Mouse (Mus musculus): Measurements from ENCODE around the gene Crcp. TPM values are rescaled to one million over a fixed set of nuclear protein-coding genes. Genes with fewer than 3 reads are reported as not detected.
A peak's percentile ranks its signal among the peaks of the same experiment; 100 is the strongest.

Crcp gene
- polyA plus RNA-seq, 1 experiment from 2014 or later, result 33.1 TPM

DNA sequence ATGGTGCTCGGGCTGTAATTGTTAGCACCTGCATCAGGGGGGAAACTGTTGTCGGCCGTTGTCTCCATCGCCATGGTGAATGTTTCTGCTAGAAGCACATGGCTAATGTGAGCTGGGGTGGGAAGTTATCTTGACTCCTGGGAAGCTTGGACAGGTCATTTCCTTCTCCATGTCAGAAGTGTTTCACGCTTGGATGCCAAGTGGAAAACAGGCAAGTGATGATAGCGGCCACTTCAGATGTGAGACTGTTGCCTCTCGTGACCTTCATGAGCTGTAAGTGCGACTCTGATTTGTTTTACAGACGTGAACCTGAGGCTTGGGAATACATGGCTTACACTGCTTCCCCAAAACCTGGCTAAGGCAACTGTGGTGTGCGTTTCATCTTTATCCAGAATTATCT is 17.5 kb downstream of the Crcp start:
- WGBS, result 90% methylated on average over 10 of the region's 10 CpGs
- Histone ChIP-seq H3K27me3 (replicated peaks) (no peaks in the 10 kb centered on the region), H3K36me3 (peaks cover 11% of the 10 kb centered on the region), H3K27ac (no peak overlapping the region), H3K4me3 (replicated peaks) (no peak overlapping the region), H3K9me3 (no peaks in the 10 kb centered on the region), H3K4me1 (no peaks in the 10 kb centered on the region; the same call in 1 of the 2 replicates), H3K4me2 (no peak overlapping the region), H3K9ac (no peak overlapping the region)
- no peak for ATAC-seq (ENCODE audit: insufficient read depth, low FRiP score, low read depth)

DNA sequence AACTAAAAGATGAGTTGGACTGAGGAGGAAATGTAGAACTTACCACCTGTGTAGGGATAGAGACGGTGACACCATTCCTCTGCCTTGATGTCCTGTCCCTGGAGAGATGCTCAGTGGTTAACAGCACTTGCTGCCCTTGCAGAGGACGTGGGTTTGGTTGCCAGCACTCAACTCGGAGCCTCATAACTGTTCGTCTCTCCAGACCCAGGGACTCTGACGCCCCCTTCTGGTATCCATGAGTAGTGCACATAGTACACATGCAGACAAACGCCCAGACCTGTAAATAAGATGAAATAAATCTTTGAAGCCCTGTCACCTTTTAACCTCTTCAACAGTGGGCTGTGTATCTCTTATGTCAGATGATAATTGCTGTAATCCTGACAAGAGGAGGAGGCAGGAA is 17.9 kb downstream of the Crcp start:
- Histone ChIP-seq H3K36me3 (peaks cover 11% of the 10 kb centered on the region), H3K27ac (no peak overlapping the region), H3K9ac (no peak overlapping the region), H3K9me3 (no peaks in the 10 kb centered on the region), H3K4me1 (no peaks in the 10 kb centered on the region; the same call in 1 of the 2 replicates), H3K4me2 (no peak overlapping the region), H3K4me3 (replicated peaks) (no peak overlapping the region), H3K27me3 (replicated peaks) (no peaks in the 10 kb centered on the region)
- ATAC-seq (ENCODE audit: insufficient read depth, low FRiP score, low read depth), result no peak
- 72% methylated on average over 6 of the region's 6 CpGs for WGBS

DNA sequence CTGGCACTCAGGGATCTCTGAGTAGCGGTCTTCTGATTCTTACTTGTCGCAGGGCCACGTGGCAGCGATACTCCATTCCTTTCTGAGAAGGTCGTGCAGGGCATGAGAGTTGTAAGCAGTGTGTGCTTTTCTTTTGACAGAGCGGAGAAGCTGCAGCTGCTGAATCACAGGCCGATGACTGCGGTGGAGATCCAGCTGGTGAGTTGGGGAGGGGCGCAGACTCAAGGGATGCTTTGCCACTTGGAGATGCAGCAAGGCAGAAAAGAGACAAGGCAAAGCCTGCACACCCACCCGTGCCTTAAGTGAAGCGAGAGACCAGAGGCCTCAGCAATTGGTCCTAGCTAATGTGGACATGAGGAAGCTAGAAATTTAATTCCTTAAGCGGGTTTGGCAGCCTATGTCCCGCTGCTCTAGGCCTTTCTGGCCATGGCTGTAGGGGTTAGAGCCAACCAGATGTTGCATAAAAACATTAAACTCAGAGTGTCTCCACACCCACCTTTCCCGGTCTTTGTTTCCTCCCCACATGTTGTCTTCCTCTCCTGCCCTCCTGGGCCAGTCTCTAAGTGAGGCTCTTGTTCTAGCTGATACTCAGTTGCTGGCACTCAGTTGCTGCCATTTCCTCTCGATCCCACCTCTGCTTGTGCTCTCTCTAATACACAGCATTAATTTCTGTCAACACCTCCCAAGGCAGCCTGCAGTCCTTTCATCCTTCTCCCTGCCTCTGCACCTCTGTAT is 19.9 kb downstream of the Crcp start:
- Histone ChIP-seq H3K4me2 (no peak overlapping the region), H3K4me3 (replicated peaks) (no peak overlapping the region), H3K27me3 (replicated peaks) (no peaks in the 10 kb centered on the region), H3K9me3 (no peaks in the 10 kb centered on the region), H3K36me3 (peaks cover 9% of the 10 kb centered on the region; the same call in 1 of the 2 replicates), H3K9ac (no peak overlapping the region), H3K4me1 (no peaks in the 10 kb centered on the region; the same call in 1 of the 2 replicates), H3K27ac (peak overlapping the region; percentile 67)
- peak; percentile 58; the same call in 1 of the 2 replicates for ATAC-seq (ENCODE audit: insufficient read depth, low FRiP score, low read depth)
- WGBS, result 56% methylated on average over 15 of the region's 15 CpGs

DNA sequence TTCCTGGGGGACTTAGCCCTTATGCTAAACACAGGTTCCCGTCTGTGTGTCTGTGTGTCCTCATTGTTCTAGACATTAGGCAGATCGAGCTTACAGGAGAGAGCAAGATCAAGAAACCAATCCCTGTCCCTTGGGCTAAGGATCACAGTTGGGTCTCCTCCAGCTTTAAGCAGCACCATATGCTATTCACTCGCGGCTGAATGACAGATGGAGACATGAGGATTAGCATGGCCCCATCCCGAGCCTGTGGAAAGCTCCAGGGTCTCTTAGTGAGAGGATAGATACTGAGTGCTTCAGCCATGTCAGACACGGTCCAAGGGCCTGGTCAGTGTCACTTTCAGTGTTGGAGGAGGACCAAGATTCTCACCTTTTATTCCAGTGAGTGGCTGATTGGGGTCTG is 21.3 kb downstream of the Crcp start:
- 57% methylated on average over 6 of the region's 6 CpGs for WGBS
- Histone ChIP-seq H3K27ac (no peak overlapping the region), H3K4me1 (no peaks in the 10 kb centered on the region), H3K27me3 (replicated peaks) (no peaks in the 10 kb centered on the region), H3K4me2 (no peak overlapping the region), H3K4me3 (replicated peaks) (no peak overlapping the region), H3K9ac (no peak overlapping the region), H3K36me3 (peaks cover 9% of the 10 kb centered on the region; the same call in 1 of the 2 replicates), H3K9me3 (no peaks in the 10 kb centered on the region)
- ATAC-seq (ENCODE audit: insufficient read depth, low FRiP score, low read depth), result no peak

DNA sequence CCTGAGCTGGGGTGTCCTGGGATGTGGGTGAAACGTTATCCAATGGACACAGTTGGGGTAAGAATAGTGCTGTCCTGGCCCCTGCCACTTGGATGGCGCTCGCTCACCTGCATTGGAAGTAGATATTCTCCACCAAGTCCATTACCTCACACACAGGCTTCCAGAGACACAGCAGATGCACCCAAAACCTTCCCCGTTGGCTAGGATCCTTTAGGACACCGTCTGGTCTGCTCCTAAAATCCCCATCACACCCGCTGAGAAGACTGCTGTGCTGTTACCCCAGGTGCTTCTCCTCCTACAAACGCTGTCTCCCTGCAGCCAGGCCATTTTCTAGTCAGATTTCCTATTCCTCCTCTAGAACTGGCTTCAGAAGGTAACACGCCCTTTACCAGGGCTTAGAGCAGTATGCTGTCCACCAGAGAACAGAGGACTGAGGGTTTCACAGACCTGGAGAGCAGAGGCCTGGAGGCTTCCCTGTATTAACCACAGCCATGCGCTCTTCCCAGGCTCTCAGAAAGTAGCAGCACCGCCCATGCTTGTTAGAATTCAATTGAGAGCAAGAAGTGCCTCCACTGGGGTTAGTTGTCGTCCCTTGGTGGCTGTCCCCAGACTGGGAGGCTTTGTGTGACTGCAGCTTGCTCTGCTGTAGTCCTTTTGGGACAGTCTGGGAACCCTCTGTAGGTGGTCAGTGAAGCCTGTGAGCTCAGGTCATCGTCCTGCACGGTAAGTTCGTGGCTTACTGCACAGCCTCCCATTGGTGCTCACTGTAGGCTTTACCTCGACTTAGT is 22.2 kb downstream of the Crcp start:
- H3K27me3 ChIP-seq (replicated peaks), result no peaks in the 10 kb centered on the region
- no peak overlapping the region for H3K27ac ChIP-seq
- no peaks in the 10 kb centered on the region for H3K9me3 ChIP-seq
- no peak overlapping the region for H3K4me2 ChIP-seq
- 83% methylated on average over 15 of the region's 15 CpGs for WGBS
- H3K9ac ChIP-seq, result no peak overlapping the region
- H3K4me3 ChIP-seq (replicated peaks), result no peak overlapping the region
- ATAC-seq (ENCODE audit: insufficient read depth, low FRiP score, low read depth), result no peak
- no peaks in the 10 kb centered on the region for H3K4me1 ChIP-seq
- H3K36me3 ChIP-seq, result peaks cover 6% of the 10 kb centered on the region; the same call in 1 of the 2 replicates

DNA sequence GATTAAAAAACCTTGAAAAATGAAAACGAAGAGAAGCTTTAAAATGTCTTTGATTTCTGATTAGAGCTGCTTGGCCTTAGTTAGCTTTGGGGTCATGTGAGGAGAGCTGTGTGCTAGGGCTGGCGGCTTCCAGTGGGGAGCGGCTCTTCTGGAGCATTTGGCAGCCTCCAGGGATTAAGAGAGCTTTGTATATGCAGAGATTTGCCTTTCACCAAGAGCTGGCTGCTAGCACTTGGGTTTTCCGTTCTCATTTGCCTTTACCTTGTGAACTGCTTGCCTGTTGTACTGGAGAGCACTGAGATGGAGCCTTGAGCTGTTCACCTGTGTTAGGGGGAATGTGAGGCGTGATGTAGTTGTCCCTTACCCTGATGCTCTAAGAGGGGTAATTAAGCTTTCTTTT is 23.4 kb downstream of the Crcp start:
- H3K36me3 ChIP-seq, result no peaks in the 10 kb centered on the region
- 63% methylated on average over 5 of the region's 5 CpGs for WGBS
- H3K4me3 ChIP-seq (replicated peaks), result no peak overlapping the region
- no peaks in the 10 kb centered on the region for H3K9me3 ChIP-seq
- no peak overlapping the region for H3K27ac ChIP-seq
- H3K9ac ChIP-seq, result no peak overlapping the region
- no peak for ATAC-seq (ENCODE audit: insufficient read depth, low FRiP score, low read depth)
- H3K4me1 ChIP-seq, result no peaks in the 10 kb centered on the region
- no peak overlapping the region for H3K4me2 ChIP-seq
- no peaks in the 10 kb centered on the region for H3K27me3 ChIP-seq (replicated peaks)

DNA sequence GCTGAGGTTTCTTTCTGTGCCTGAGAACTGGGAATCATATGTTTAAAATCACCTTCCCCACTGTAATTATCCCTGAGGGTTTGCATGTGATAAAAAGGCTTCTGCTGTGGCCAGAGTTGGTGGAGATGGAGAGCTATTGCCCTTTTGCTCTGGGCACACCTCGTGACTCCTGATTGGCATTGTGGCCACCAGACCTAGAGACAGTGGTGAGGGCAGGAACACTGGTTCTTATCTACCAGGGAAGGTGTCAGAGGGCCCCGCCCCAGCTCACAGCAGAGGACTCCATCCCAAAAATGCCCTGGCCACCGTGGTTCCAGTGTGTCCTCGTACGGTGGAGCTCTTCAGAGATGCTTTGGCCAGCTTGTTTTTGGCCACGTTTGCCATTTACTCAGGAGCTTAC is 23.9 kb downstream of the Crcp start:
- 87% methylated on average over 6 of the region's 6 CpGs for WGBS
- Histone ChIP-seq H3K4me1 (no peaks in the 10 kb centered on the region), H3K9ac (no peak overlapping the region), H3K27ac (no peak overlapping the region), H3K4me2 (no peak overlapping the region), H3K27me3 (replicated peaks) (no peaks in the 10 kb centered on the region), H3K36me3 (no peaks in the 10 kb centered on the region), H3K9me3 (no peaks in the 10 kb centered on the region), H3K4me3 (replicated peaks) (no peak overlapping the region)
- ATAC-seq (ENCODE audit: insufficient read depth, low FRiP score, low read depth), result no peak

DNA sequence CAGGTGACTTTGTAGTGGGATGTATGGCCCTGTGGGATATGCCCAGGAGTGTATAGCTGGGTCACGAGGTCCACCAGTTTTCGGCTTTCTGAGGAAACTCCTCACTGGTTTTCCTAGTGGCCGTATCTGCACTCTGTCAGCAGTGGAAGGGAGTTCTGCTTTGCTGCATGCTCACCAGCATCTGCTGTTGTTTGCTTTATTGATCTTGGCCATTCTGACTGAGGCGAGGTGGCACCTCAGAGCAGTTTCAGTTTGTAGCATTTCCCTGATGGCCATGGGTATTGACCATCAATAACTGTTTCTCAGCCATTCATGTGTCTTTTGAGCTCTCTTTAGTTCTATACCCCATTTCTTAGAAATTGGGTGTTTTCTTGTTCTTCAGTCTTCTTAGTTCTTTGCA is 26.6 kb downstream of the Crcp start:
- Histone ChIP-seq H3K4me3 (replicated peaks) (no peak overlapping the region), H3K4me1 (peaks cover 10% of the 10 kb centered on the region), H3K27ac (no peak overlapping the region), H3K36me3 (peaks cover 4% of the 10 kb centered on the region), H3K4me2 (no peak overlapping the region), H3K9ac (no peak overlapping the region), H3K27me3 (replicated peaks) (no peaks in the 10 kb centered on the region), H3K9me3 (no peaks in the 10 kb centered on the region)
- WGBS, result 85% methylated on average over 4 of the region's 4 CpGs
- ATAC-seq (ENCODE audit: insufficient read depth, low FRiP score, low read depth), result no peak

DNA sequence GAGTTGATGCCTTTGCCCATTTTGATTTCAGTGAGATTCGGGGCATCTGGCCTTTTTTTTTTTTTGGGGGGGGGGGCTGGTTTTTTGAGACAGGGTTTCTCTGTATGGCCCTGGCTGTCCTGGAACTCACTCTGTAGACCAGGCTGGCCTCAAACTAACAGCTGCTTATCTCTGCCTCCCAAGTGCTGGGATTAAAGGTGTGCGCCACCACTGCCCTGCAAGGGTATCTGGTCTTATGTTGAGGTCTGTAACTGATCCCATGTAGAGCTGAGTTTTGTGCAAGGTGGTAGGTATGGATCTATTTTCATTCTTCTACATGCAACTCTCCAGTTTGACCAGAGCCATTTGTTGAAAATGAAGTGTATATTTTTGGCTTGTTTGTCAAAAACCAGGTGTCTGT is 27.2 kb downstream of the Crcp start:
- H3K4me2 ChIP-seq, result no peak overlapping the region
- H3K36me3 ChIP-seq, result peaks cover 4% of the 10 kb centered on the region
- H3K27me3 ChIP-seq (replicated peaks), result no peaks in the 10 kb centered on the region
- 82% methylated on average over 2 of the region's 2 CpGs for WGBS
- no peak overlapping the region for H3K9ac ChIP-seq
- no peak overlapping the region for H3K27ac ChIP-seq
- peaks cover 10% of the 10 kb centered on the region for H3K4me1 ChIP-seq
- no peak overlapping the region for H3K4me3 ChIP-seq (replicated peaks)
- no peaks in the 10 kb centered on the region for H3K9me3 ChIP-seq
- ATAC-seq (ENCODE audit: insufficient read depth, low FRiP score, low read depth), result no peak

DNA sequence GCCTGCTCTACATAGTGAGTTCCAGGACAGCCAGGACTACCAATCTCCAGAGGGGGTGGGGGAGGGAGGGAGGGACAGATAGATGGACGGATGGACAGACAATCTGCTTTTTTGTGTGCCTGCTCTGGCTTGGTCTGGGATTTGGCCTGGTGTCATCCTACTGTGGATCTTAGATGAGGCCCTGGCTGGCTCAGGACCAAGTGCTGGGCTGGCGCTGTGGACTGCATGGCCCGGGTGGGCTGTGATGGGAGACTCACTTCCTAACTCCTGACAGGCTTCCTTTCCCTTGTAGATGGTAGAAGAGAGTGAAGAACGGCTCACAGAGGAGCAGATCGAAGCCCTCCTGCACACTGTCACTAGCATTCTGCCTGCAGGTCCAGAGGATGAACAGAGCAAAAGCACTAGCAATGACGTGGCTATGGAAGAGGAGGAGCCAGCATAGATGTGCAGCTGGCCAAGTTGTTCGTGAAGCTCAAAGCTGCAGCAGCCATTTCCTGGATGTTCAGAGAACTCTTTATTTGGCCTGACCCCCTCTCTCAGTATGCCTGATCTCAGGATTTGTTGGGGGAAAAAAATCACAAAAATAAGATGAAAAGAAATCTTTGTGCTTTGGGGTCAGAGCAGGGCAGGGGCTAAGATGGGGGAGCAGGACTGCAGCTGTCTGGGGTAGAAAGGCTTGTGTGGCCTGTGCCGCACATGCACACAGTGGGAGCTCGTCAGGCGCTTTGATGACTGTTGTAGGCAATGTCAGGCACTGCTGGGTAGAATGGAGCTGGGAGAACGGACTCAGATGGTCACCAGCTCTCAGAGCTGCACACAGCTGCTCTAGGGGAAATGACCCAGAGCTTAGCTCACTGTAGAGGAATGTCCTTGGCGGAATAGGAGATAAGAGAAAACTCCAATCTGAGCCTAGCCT is 30.6 kb downstream of the Crcp start:
- Histone ChIP-seq H3K36me3 (peaks cover 4% of the 10 kb centered on the region), H3K27me3 (replicated peaks) (no peaks in the 10 kb centered on the region), H3K4me3 (replicated peaks) (no peak overlapping the region), H3K9me3 (no peaks in the 10 kb centered on the region), H3K4me1 (peaks cover 10% of the 10 kb centered on the region), H3K27ac (peak overlapping the region; percentile 61), H3K4me2 (no peak overlapping the region), H3K9ac (no peak overlapping the region)
- peak; percentile 47; the same call in 1 of the 2 replicates for ATAC-seq (ENCODE audit: insufficient read depth, low FRiP score, low read depth)
- 66% methylated on average over 12 of the region's 12 CpGs for WGBS

DNA sequence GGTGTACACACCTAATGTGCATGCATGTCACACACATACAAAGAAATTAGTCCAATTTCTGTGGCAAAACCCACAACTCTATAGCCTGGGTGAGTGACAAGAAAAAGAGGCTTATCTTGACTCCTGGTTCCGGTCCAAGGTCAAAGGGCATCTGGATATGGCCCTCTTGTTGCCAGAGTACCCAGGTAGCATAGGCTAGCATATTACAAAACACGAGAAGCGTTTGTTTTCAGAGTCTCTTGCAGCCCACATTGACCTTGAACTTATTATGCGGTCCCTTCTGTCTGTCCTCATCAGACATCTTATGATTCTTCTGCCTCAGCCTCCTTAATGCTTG is 31.2 kb downstream of the Crcp start:
- peaks cover 10% of the 10 kb centered on the region for H3K4me1 ChIP-seq
- H3K9me3 ChIP-seq, result no peaks in the 10 kb centered on the region
- 82% methylated on average over 4 of the region's 4 CpGs for WGBS
- H3K9ac ChIP-seq, result no peak overlapping the region
- H3K27me3 ChIP-seq (replicated peaks), result no peaks in the 10 kb centered on the region
- peaks cover 4% of the 10 kb centered on the region for H3K36me3 ChIP-seq
- no peak overlapping the region for H3K4me2 ChIP-seq
- no peak for ATAC-seq (ENCODE audit: insufficient read depth, low FRiP score, low read depth)
- no peak overlapping the region for H3K4me3 ChIP-seq (replicated peaks)
- H3K27ac ChIP-seq, result peak overlapping the region; percentile 61; the same call in 1 of the 2 replicates
